Mouse (Mus musculus): Measurements from ENCODE around the gene Grid2. TPM values are rescaled to one million over a fixed set of nuclear protein-coding genes. Genes with fewer than 3 reads are reported as not detected.

The Grid2 gene
- total RNA-seq, 2 experiments from 2014 or later, result not detected

DNA sequence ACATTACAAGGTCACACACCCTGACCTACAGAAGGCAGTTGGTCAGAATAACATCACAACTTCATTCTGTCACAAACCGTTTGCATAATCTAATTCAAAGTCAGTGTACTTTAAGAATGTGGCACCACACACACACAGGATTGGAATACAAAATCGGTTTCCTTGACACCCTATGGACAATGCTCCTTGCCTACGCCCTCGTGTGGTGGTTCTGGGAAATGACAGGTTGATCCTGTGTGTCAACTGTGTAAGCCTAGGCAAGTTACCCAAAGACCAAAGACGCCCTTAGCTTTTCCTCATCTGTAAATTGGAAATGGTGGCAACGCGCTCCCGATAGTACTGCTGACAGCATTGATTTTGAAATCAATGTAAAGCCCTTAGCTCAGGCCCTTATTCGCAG, 1428.3 kb downstream of the Grid2 start:
- ATAC-seq (replicated peaks; ENCODE audit: low FRiP score, poor library complexity, severe bottlenecking), result no peak

DNA sequence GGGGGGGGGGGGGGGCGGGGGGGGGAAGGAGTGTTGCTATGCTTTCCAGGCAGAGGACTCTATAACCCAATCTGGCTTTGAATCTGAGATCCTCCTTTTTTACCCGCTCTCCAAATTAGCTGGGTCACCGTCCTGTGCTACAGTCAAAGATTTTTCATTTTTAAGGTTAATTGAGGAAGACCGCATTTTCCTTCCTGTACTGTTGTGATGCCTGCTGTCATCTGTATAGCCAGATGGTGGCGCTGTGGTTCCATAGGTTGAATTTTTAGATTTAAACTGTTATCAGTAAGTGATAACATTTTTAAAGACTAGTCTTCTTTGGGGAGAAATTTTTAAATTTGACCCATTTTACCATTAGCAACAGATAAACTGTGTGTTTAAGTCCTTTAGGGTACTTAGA, 1429.3 kb downstream of the Grid2 start:
- no peak for ATAC-seq (replicated peaks; ENCODE audit: low FRiP score, poor library complexity, severe bottlenecking)

DNA sequence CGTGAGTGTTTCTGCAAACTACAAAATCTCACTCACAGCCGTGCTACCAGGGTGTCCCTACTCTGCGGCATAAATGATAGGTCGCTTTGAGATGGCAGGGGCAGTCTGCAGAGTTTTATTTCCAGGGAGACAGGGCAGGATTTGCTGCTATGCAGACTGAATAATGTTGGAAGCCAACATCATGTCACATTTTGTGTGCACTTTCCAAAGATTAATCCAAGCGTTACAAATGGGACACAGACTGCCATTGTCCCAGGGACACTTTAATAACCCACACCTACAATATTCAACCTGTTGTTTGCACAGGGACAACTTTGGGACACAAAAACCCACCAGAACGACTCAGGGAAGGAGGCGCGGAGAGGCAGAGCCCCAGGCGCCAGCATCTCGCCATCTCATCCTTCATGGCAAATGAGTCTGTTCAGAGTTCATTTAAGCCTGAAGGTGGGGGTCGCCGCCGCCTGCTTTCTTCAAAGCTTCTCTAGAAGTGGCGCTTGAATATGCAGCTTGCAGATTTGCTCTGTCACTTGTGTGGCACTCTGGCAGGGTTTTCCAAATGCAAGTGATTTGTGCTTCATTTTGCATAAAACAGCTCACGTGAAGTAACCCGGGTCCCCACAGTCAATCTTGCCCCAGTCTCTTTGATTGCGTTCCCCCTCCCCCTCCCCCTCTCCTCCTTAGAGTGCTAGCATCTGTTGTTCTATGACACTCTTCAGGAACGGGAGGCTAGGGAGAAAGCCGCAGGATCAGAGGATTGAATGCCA, 1432.7 kb downstream of the Grid2 start:
- ATAC-seq (replicated peaks; ENCODE audit: low FRiP score, poor library complexity, severe bottlenecking), result no peak

DNA sequence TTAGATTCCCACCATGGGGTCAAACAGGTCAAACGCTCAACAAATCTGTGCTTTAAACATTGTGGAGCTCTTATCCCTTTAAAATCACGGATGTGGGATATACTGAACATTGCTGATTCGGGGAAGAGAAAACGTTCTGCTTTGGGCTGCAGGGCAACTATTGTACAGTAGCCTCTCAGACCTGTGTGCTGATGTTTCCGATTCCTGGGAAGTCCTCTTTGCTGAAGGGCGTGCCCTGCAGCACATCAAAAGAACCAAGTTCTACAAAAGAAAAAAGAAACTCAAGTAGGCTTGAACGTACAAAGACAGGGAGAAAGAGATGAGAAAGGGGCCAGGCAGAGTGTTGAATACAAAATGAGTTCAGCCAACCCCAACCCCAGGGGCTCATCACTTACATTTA, 1439.0 kb downstream of the Grid2 start:
- no peak for ATAC-seq (replicated peaks; ENCODE audit: low FRiP score, poor library complexity, severe bottlenecking)

DNA sequence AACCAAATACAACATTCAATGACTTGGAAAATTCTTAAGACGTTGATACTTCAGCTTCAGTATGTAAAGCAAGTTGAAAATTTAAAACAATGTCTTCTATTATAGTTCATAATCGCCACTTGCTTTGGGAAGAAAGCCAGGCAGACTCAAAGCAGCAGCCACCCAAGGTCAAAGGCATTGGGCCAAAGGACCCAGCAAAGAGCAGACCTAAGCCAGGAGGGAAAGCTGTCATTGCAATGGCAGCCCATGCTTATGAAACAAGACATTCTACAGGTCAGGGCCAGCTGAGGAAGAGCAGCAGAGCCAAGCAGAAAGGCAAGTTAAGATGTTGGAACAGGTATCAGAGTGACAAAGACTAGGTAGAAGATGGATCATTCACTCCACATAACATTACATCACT, 1448.0 kb downstream of the Grid2 start:
- no peak for ATAC-seq (replicated peaks; ENCODE audit: low FRiP score, poor library complexity, severe bottlenecking)

DNA sequence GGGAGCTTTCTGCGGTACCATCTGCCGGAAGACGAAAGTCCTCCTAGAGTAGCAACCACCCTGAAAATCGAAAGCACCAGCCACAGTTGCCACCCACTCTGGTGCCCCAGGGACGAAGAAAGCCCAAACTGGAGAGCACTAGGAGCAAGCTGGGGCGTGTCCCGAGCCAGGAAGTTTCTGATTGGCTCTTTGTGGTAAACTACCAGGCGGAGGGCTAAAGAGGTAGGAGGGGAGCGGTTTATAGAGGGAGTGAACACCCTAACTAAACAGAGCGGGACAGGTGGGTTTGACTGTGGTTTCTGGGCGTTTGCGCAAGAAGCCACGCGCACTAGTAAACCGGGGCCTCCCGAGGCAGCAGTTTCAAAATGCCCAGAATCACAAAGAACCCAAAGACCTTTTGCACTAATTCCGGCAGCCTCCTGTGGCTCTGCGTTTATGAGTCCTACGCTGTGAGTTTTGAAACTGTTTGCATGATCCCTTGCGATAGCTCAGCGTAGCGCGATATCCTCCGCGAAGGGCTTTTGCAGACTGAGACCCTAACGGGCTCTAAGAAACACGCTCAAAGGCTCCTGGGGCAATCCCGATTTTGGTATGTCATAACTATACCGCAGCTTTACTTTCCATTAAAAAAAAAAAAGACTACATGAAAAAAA, 1472.2 kb downstream of the Grid2 start:
- ATAC-seq (replicated peaks; ENCODE audit: low FRiP score, poor library complexity, severe bottlenecking), result no peak

DNA sequence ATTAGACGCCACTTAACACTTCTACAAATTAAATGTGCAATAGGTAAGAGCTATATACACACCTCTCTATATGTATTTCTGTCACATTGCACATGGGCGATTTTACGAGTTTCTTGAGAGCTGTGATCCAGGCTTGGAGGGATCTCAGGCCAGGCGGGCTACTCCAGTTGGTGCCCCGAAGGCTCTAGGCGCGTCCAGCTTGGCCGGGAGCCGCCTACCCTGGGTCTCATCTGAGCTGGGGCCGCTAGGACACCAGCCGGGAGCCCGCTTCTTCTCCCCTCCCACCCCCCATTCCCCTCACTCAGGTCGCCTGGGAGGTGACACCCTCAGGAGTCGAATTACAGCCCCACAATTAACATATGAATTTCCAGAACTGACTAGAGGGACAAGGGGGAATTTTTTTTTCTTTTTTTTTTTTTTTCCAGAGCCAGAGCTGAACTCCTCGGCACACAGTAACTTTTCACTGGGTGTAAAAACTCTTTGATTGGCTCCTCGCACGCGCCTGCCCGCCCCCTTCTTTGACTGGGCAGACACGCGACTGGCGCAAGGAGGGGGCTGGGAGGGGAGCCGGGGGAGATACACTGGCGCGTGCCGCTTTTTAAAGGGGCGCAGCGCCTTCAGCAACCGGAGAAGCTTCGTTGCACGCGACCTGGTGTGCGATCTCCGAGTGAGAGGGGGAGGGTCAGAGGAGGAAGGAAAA, 1473.0 kb downstream of the Grid2 start, which contains the start of gene Atoh1:
TSS of gene Atoh1 (plus strand) at position 627 of the 700 bp plus-strand sequence.
- no peak for ATAC-seq (replicated peaks; ENCODE audit: low FRiP score, poor library complexity, severe bottlenecking)

DNA sequence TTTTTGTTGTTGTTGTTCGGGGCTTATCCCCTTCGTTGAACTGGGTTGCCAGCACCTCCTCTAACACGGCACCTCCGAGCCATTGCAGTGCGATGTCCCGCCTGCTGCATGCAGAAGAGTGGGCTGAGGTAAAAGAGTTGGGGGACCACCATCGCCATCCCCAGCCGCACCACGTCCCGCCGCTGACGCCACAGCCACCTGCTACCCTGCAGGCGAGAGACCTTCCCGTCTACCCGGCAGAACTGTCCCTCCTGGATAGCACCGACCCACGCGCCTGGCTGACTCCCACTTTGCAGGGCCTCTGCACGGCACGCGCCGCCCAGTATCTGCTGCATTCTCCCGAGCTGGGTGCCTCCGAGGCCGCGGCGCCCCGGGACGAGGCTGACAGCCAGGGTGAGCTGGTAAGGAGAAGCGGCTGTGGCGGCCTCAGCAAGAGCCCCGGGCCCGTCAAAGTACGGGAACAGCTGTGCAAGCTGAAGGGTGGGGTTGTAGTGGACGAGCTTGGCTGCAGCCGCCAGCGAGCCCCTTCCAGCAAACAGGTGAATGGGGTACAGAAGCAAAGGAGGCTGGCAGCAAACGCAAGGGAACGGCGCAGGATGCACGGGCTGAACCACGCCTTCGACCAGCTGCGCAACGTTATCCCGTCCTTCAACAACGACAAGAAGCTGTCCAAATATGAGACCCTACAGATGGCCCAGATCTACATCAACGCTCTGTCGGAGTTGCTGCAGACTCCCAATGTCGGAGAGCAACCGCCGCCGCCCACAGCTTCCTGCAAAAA, 1473.7 kb downstream of the Grid2 start:
- ATAC-seq (replicated peaks; ENCODE audit: low FRiP score, poor library complexity, severe bottlenecking), result no peak

DNA sequence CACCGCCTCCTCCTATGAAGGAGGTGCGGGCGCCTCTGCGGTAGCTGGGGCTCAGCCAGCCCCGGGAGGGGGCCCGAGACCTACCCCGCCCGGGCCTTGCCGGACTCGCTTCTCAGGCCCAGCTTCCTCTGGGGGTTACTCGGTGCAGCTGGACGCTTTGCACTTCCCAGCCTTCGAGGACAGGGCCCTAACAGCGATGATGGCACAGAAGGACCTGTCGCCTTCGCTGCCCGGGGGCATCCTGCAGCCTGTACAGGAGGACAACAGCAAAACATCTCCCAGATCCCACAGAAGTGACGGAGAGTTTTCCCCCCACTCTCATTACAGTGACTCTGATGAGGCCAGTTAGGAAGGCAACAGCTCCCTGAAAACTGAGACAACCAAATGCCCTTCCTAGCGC, 1474.4 kb downstream of the Grid2 start:
- ATAC-seq (replicated peaks; ENCODE audit: low FRiP score, poor library complexity, severe bottlenecking), result no peak

DNA sequence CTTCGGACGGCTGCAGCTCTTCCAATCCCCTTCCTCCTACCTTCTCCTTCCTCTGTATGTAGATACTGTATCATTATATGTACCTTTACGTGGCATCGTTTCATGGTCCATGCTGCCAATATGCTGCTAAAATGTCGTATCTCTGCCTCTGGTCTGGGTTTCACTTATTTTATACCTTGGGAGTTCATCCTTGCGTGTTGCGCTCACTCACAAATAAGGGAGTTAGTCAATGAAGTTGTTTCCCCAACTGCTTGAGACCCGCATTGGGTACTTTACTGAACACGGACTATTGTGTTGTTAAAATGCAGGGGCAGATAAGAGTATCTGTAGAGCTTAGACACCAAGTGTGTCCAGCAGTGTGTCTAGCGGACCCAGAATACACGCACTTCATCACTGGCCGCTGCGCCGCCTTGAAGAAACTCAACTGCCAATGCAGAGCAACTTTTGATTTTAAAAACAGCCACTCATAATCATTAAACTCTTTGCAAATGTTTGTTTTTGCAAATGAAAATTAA, 1474.9 kb downstream of the Grid2 start:
- ATAC-seq (replicated peaks; ENCODE audit: low FRiP score, poor library complexity, severe bottlenecking), result no peak

DNA sequence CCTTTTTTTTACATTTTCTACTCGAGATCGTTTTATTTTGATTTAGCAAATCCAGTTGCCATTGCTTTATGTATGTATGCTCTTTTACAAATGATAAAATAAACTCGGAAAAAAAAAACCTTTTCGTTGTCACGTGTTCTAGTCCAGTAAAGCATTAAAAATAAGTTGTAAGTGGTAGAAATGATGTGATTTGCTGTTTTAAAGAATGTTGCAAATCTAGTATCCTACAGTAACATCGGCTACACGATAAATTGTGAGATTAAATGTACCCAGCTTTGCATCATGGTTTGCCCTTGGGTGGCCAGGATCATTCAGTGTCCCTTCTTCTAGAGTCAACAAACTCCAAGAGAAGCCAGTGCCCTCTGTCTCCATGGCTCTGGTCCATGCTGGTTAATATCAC, 1475.5 kb downstream of the Grid2 start:
- ATAC-seq (replicated peaks; ENCODE audit: low FRiP score, poor library complexity, severe bottlenecking), result no peak

DNA sequence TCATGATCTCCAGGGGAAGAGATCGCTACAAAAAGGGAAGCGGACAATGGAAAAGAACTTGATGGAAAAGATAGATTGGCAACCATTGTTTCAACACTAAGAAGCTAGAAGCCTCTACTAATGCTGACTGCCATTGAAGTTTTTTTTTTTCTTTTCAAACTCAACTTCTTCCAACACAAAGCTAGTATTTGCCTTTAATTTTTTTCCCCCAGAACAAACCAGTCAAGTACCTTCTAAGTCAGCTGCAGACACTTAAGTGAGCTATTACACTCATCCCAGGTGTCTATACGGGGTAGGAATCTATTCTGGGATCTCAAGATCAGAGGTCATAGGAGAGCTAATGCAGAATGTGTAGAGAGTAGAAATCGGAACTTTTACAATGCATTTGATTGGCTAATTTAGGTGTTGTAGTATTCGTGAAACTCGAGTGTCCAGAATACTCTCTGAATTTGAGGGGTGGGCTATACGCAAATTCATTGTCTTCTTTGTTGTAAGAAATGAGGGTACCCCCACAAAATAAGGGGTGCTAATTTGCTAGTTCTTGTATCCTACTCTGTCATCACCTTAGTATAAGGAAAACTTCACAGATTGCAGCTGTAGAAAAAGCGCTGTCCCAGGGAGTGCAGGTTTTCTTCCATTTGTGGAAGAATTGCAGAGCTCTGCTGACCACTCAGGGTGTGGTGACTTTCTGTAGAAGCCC, 1476.1 kb downstream of the Grid2 start:
- ATAC-seq (replicated peaks; ENCODE audit: low FRiP score, poor library complexity, severe bottlenecking), result no peak

DNA sequence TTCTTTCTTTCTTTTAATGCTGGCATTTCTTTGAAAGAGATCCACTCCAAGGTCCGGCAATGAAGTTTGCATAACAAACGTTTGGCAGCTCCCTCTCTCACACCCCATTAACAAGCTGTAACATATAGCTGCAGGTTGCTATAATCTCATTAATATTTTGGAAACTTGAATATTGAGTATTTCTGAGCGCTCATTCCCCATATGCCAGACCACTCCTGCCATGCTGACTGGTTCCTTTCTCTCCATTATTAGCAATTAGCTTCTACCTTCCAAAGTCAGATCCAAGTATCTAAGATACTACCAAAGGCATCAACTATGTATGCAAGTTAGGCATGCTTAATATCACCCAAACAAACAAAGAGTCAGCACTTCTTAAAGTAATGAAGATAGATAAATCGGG, 1477.6 kb downstream of the Grid2 start:
- no peak for ATAC-seq (replicated peaks; ENCODE audit: low FRiP score, poor library complexity, severe bottlenecking)

DNA sequence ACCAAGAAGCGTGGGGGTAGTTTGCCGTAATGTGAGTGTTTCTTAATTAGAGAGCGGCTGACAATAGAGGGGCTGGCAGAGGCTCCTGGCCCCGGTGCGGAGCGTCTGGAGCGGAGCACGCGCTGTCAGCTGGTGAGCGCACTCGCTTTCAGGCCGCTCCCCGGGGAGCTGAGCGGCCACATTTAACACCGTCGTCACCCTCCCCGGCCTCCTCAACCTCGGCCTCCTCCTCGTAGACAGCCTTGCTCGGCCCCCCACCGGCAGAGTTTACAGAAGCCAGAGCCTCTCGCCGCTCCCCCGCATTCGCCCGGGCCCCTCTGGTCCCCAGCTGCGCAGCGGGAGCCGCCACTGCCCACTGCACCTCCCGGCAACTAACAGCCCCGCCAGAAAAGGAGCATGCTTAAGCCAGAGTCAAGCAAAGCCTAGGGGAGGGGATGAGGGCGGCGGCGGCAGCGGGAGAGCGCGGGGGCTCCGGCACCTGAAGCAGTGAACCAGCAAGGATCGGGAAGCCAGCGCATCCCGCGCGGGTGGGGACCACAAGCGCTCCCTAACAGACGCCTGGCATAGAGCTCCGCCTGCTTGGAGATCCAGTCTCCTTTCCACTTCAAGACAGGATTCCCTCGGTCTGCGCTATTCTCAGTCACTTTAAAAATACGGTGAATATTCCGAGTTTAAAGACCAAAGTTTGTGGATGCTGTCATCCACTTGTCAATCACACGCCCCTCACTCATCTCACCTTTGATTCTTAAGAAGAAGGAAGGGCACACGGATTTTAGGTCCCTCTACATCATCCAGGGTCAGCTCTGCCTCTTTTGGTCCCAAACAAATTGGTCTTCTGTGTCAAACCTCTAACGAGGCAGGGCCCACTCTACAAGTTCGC, 1479.0 kb downstream of the Grid2 start:
- no peak for ATAC-seq (replicated peaks; ENCODE audit: low FRiP score, poor library complexity, severe bottlenecking)

DNA sequence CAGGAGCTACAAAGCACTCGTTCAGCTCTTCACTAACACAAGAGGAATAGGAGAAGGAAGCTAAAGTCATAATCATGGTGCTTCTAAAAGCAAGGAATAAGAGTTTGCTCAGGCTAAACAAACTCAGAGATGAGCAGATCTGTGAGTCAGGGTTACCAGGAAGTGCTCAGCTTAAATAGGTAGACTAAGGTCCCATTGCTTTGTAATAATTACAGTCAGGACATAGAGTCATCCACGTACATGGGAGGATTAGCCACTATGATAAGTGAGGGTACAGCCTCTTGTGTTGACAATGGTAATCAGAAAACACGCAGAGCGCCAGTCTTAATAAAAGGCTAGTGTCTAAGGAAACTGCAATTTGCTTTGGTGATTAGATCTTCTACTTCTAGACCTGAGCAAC, 1480.6 kb downstream of the Grid2 start:
- ATAC-seq (replicated peaks; ENCODE audit: low FRiP score, poor library complexity, severe bottlenecking), result no peak

DNA sequence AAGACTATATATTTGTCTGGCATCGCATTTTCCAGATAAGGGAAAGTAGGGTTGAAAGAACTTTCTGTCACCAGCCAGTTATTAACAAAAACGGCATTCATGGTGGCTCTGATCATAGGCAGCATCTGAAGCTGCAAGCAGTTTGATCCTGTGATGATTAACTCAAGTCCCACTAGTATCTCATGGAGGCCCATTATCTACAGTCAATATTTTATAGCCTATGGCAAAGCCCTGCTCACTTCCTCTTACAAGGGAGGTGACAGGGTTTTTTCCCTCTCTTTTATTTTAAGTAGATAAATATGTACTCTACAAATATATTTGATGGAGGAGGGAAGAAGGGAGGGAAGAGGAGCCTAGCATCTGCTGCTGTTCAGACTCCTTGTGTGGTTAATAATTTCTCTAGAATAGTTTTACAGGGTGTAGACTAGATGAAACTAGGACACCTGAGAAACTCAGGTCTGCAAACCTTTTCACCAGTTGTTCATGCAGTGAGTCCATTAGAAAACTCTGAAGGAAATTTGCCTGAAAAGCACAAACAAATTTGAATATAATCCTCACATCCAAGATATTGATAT, 1487.3 kb downstream of the Grid2 start:
- ATAC-seq (replicated peaks; ENCODE audit: low FRiP score, poor library complexity, severe bottlenecking), result no peak

All from erythroblast, adult 5-6 weeks (primary cell).